Mouse (Mus musculus) limb, embryonic 10.5 days (tissue): ENCODE measurements around the gene Socs7. TPM values are rescaled to one million over a fixed set of nuclear protein-coding genes. Genes with fewer than 3 reads are reported as not detected.
"Not testable (repeated sequence)": the region's sequence is repeated elsewhere in the genome, so short reads cannot be mapped to it uniquely, and the experiment has no call there.

Source experiments
- DNase-seq: peaks from one replicate; pipeline ENCODE4 v3.0.0-alpha.2; 2017; ENCODE audit warnings: low spot score
- H3K27ac ChIP-seq: fragments of 300-500 bp; sonication (generic); 2 replicates; pipeline ENCODE4 v1.5.1; 2016; ENCODE audit warnings: mild to moderate bottlenecking
- H3K27me3 ChIP-seq: fragments of 300-500 bp; sonication (generic); 2 replicates; pipeline ENCODE4 v1.6.1; 2016; ENCODE audit warnings: low read depth, mild to moderate bottlenecking; ENCODE audit not compliant: poor library complexity, severe bottlenecking
- H3K36me3 ChIP-seq: fragments of 300-500 bp; sonication (generic); 2 replicates; pipeline ENCODE4 v1.6.1; 2016; ENCODE audit warnings: mild to moderate bottlenecking, moderate library complexity
- H3K4me1 ChIP-seq: fragments of 300-500 bp; sonication (generic); 2 replicates; pipeline ENCODE4 v1.6.1; 2016
- H3K4me3 ChIP-seq: fragments of 300-500 bp; sonication (generic); 2 replicates; pipeline ENCODE4 v1.5.1; 2016; ENCODE audit warnings: mild to moderate bottlenecking, moderate library complexity
- H3K9me3 ChIP-seq: fragments of 300-500 bp; sonication (generic); replicated peaks from 2 replicates; pipeline ENCODE4 v1.6.1; 2016; ENCODE audit warnings: mild to moderate bottlenecking
- WGBS: fragments of 180-500 bp; shearing (Covaris S2); methylation state at CpG from one replicate; pipeline ENCODE4 v1.1.7; 2016; 5-methylcytosine and 5-hydroxymethylcytosine counted together
- polyA plus RNA-seq: library from polyadenylated mRNA; unstranded; fragments of >200 nt; fragmentation: Nextera tagmentation; extraction: Ambion mirVana; gene quantifications from 2 replicates; pipeline ENCODE4 v1.2.1, GENCODE M21; 2016

Socs7 gene
- polyA plus RNA-seq, 1 experiment from 2014 or later: 4.4 TPM

- Histone ChIP-seq H3K27ac (peak overlapping the region; percentile 54; the same call in 1 of the 2 replicates), H3K4me3 (no peak overlapping the region), H3K36me3 (no peaks in the 10 kb centered on the region), H3K27me3 (no peaks in the 10 kb centered on the region), H3K9me3 (no peaks in the 10 kb centered on the region), H3K4me1 (peaks cover 16% of the 10 kb centered on the region)
- no peak for DNase-seq
- WGBS: 50% methylated on average over 2 of the region's 2 CpGs
These were observed 12.3 kb upstream of the Socs7 start for GRCm38 (mm10) chr11:97350035-97350434.

DNA sequence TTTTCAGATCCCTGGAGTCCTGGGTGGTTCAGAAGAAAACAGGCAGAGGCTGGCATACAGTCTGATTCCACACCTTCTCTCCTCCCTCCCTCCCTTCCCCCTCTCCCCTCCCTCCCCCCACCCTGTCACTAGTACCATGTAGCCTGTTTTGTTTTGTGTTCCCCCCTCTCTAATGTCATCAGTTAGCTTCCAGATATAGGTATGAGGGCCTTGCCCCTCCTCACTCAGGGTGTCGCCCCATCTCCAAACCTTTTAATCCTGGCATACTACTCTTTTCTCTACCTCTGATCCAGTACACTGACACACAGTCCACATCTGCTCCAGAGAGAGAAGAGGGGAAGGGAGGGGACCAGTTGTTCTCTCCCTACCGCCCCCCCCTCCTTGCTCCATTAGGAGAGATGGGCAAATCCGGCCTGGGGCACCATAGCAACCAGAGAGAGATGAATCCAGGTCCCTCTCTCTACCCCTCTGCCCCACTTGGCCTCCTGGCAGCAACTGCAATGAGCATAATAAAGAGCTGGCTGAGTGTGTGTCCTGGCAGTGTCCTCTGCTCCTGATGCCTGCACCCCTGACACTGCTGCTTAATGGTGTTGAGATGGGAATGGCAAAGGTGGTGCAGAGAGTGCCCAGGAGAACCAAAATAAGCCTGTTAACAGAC, 10.2 kb upstream of the Socs7 start, which contains the start of gene Gpr179:
TSS of gene Gpr179 (minus strand) at position 51 of the 658 bp plus-strand sequence.
- DNase-seq: no peak
- Histone ChIP-seq H3K27ac (no peak within 1 kb of the TSS), H3K4me3 (no peak within 1 kb of the TSS), H3K4me1 (peaks cover 16% of the 10 kb centered on the region), H3K27me3 (no peaks in the 10 kb centered on the region), H3K36me3 (no peaks in the 10 kb centered on the region), H3K9me3 (no peaks in the 10 kb centered on the region)
- WGBS: 86% methylated on average over 3 of the region's 3 CpGs

DNA sequence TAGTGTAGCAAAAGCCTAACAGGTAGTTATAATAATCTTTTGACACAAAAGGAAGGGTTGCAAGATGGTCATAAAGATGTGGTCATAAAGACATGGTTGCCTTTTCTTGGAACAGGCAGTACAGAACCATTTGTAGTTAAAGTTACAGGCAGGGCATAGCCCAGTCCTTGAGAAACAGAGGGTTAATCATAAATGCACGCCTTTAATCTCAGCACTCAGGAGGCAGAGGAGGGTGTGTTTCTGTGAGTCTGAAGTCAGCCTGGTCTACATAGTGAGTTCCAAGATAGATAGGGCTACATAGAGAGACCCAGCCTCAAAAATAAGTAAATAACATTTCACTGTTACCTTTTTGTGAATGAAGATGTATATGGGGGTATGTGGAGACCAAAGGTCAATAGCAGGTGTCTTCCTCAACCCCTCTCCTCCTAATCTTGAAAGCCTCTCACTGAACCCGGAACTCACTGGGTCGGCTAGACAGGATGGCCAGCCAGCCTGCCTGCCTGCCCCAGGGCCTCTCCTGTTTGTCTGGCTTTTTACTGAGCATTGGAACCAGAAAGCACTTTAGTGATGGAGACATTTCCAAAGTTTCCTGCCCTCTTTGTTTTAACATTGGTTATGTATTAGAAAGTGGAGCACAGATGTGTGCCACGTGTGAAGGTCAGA, 9.3 kb upstream of the Socs7 start:
- H3K36me3 ChIP-seq: no peaks in the 10 kb centered on the region
- DNase-seq: no peak
- H3K4me3 ChIP-seq: no peak overlapping the region
- H3K9me3 ChIP-seq: no peaks in the 10 kb centered on the region
- no peaks in the 10 kb centered on the region for H3K27me3 ChIP-seq
- 77% methylated on average over 4 of the region's 4 CpGs for WGBS
- H3K27ac ChIP-seq: no peak overlapping the region
- H3K4me1 ChIP-seq: peaks cover 16% of the 10 kb centered on the region

- 79% methylated on average over 2 of the region's 2 CpGs for WGBS
- no peaks in the 10 kb centered on the region for H3K27me3 ChIP-seq
- no peak overlapping the region for H3K4me3 ChIP-seq
- DNase-seq: no peak
- H3K9me3 ChIP-seq: no peaks in the 10 kb centered on the region
- H3K27ac ChIP-seq: no peak overlapping the region
- peaks cover 14% of the 10 kb centered on the region for H3K4me1 ChIP-seq
- no peaks in the 10 kb centered on the region for H3K36me3 ChIP-seq
These were observed 7.7 kb upstream of the Socs7 start for GRCm38 (mm10) chr11:97354646-97355045.

DNA sequence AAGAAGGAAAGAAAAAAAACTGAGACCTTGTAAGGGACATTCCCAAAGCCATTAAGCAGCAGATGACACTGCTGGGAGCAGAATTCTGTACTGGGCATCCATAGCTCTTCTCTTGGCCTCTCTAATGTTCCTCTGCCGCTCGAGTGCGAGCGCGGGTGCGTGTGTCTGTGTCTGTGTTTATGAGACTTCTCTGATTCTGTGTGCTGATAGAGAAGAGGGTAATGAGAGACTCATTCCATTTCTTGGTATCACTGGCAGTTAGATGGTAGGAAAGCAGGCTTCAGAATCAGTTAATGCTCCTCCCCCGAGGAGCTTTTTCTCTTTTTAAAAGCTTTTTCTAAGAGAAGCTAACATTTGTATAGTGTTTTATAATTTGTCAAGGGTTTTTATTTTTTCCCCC, 7.1 kb upstream of the Socs7 start:
- DNase-seq: no peak
- Histone ChIP-seq H3K4me3 (no peak overlapping the region), H3K36me3 (no peaks in the 10 kb centered on the region), H3K4me1 (peaks cover 8% of the 10 kb centered on the region), H3K27me3 (no peaks in the 10 kb centered on the region), H3K9me3 (no peaks in the 10 kb centered on the region), H3K27ac (no peak overlapping the region)
- 89% methylated on average over 7 of the region's 7 CpGs for WGBS

GRCm38 (mm10) chr11:97357663-97358062, 4.7 kb upstream of the Socs7 start:
- 24% methylated on average over 6 of the region's 6 CpGs for WGBS
- not testable (repeated sequence) for H3K4me3 ChIP-seq, H3K4me1 ChIP-seq, H3K9me3 ChIP-seq, H3K27me3 ChIP-seq, H3K36me3 ChIP-seq, H3K27ac ChIP-seq
- peak; percentile 74 for DNase-seq

DNA sequence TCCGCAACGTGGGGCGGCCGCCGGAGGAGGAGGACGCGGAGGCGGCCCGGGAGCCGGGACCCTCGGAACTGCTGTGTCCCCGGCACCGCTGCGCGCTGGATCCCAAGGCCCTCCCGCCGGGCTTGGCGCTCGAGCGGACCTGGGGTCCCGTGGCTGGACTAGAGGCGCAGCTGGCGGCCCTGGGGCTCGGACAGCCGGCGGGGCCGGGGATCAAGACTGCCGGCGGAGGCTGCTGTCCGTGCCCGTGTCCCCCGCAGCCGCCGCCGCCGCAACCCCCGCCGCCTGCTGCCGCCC, 245 bp downstream of the Socs7 start:
- Histone ChIP-seq H3K36me3 (peaks cover 9% of the 10 kb centered on the region; the same call in 1 of the 2 replicates), H3K27me3 (no peaks in the 10 kb centered on the region), H3K27ac (peak overlapping the region; percentile 95), H3K4me1 (peaks cover 35% of the 10 kb centered on the region), H3K4me3 (peak overlapping the region; percentile 99), H3K9me3 (no peaks in the 10 kb centered on the region)
- under 1% methylated on average over 38 of the region's 39 CpGs for WGBS
- DNase-seq: peak; percentile 71

DNA sequence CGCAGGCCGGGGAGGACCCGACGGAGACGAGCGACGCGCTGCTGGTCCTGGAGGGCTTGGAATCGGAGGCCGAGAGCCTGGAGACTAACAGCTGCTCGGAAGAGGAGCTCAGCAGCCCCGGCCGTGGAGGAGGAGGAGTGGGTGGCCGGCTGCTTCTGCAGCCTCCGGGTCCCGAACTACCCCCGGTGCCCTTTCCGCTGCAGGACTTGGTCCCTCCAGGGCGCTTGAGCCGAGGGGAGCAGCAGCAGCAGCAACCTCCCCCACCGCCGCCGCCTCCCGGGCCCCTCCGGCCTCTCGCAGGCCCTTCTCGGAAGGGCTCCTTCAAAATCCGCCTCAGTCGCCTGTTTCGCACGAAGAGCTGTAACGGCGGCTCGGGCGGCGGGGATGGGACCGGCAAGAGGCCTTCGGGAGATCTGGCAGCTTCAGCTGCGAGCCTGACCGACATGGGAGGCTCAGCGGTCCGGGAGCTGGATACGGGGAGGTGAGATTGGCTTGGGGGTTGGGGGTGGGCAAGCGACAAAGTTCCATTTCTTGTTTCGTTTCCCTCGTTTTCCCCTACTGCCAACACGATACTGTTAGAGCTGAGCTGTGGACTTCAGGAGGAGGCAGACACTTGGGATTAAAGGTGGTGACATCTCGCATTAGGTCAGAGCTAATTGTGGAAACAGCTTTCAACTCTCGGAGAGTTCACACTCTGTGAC, 742 bp downstream of the Socs7 start:
- H3K27me3 ChIP-seq: no peaks in the 10 kb centered on the region
- H3K4me1 ChIP-seq: peaks cover 35% of the 10 kb centered on the region
- WGBS: under 1% methylated on average over 49 of the region's 49 CpGs
- H3K4me3 ChIP-seq: peak overlapping the region; percentile 99
- H3K36me3 ChIP-seq: peaks cover 11% of the 10 kb centered on the region; the same call in 1 of the 2 replicates
- peak overlapping the region; percentile 95 for H3K27ac ChIP-seq
- DNase-seq: peak; percentile 74
- no peaks in the 10 kb centered on the region for H3K9me3 ChIP-seq

GRCm38 (mm10) chr11:97363644-97363995, 1.3 kb downstream of the Socs7 start:
- 3% methylated on average over 7 of the region's 7 CpGs for WGBS
- Histone ChIP-seq H3K27ac (peak overlapping the region; percentile 95; the same call in 1 of the 2 replicates), H3K9me3 (no peaks in the 10 kb centered on the region), H3K4me3 (peak overlapping the region; percentile 99), H3K4me1 (peaks cover 35% of the 10 kb centered on the region), H3K27me3 (no peaks in the 10 kb centered on the region), H3K36me3 (peaks cover 16% of the 10 kb centered on the region; the same call in 1 of the 2 replicates)
- no peak for DNase-seq

GRCm38 (mm10) chr11:97365556-97365955, 3.2 kb downstream of the Socs7 start:
- peak overlapping the region; percentile 6; the same call in 1 of the 2 replicates for H3K4me3 ChIP-seq
- H3K9me3 ChIP-seq: no peaks in the 10 kb centered on the region
- peaks cover 35% of the 10 kb centered on the region for H3K4me1 ChIP-seq
- 61% methylated on average over 1 of the region's 1 CpGs for WGBS
- no peak for DNase-seq
- H3K27ac ChIP-seq: no peak overlapping the region
- no peaks in the 10 kb centered on the region for H3K27me3 ChIP-seq
- peaks cover 17% of the 10 kb centered on the region; the same call in 1 of the 2 replicates for H3K36me3 ChIP-seq

- peaks cover 25% of the 10 kb centered on the region for H3K4me1 ChIP-seq
- H3K9me3 ChIP-seq: no peaks in the 10 kb centered on the region
- H3K36me3 ChIP-seq: peaks cover 23% of the 10 kb centered on the region; the same call in 1 of the 2 replicates
- no peaks in the 10 kb centered on the region for H3K27me3 ChIP-seq
- 94% methylated on average over 5 of the region's 5 CpGs for WGBS
- no peak overlapping the region for H3K4me3 ChIP-seq
- DNase-seq: no peak
- no peak overlapping the region for H3K27ac ChIP-seq
These were observed 6.2 kb downstream of the Socs7 start for GRCm38 (mm10) chr11:97368501-97368900.

GRCm38 (mm10) chr11:97370329-97371091, 8.2 kb downstream of the Socs7 start:
- H3K4me1 ChIP-seq: peaks cover 5% of the 10 kb centered on the region
- no peak for DNase-seq
- WGBS: 69% methylated on average over 7 of the region's 7 CpGs
- H3K4me3 ChIP-seq: no peak overlapping the region
- H3K27me3 ChIP-seq: no peaks in the 10 kb centered on the region
- no peaks in the 10 kb centered on the region for H3K9me3 ChIP-seq
- peaks cover 40% of the 10 kb centered on the region for H3K36me3 ChIP-seq
- no peak overlapping the region for H3K27ac ChIP-seq
